Mouse (Mus musculus): ENCODE measurements around the gene Car10. TPM values are rescaled to one million over a fixed set of nuclear protein-coding genes. Genes with fewer than 3 reads are reported as not detected.

Gene Car10
- polyA plus RNA-seq, 1 experiment from 2014 or later, result not detected

DNA sequence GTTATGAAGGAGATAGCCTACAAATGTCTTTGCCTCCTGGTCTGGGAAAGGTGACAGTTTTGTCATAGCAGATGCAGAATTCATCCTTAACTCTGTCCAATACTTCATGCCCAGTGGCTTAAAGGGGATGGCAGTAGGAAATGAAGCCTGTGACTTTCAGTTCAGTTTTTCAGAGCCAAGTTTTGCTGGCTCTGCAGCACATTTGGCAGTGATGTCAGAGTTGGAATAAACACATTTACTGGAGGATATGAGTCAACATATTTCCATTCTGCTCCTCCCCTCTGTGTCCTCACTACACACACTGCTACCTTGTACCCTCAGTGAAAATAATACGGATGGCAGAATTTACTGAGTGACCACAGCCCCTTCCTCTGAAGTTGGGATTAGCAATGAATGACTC, 11.6 kb downstream of the Car10 start:
- ATAC-seq (replicated peaks; ENCODE audit: low FRiP score, low read depth), result no peak
- H3K9me3 ChIP-seq (replicated peaks; ENCODE audit: low read length), result no peaks in the 10 kb centered on the region
- no peaks in the 10 kb centered on the region for H3K27me3 ChIP-seq (ENCODE audit: insufficient read depth, low read length)
- DNase-seq (ENCODE audit: low spot score), result no peak
- TF ChIP-seq CTCF (IDR thresholded peaks at IDR 0.05; ENCODE audit: low read depth), result no peak
- no peaks in the 10 kb centered on the region for H3K36me3 ChIP-seq (ENCODE audit: insufficient read depth, low read length)
- no peak overlapping the region for H3K4me2 ChIP-seq (ENCODE audit: low read length)
- H3K9ac ChIP-seq (ENCODE audit: low read depth, low read length), result no peak overlapping the region
- H3K4me1 ChIP-seq (replicated peaks; ENCODE audit: insufficient read depth, low read length), result no peaks in the 10 kb centered on the region
- no peak overlapping the region for H3K27ac ChIP-seq
- H3K4me3 ChIP-seq (replicated peaks; ENCODE audit: low read depth, low read length), result no peak overlapping the region
- WGBS, result 75% methylated on average over 1 of the region's 1 CpGs

DNA sequence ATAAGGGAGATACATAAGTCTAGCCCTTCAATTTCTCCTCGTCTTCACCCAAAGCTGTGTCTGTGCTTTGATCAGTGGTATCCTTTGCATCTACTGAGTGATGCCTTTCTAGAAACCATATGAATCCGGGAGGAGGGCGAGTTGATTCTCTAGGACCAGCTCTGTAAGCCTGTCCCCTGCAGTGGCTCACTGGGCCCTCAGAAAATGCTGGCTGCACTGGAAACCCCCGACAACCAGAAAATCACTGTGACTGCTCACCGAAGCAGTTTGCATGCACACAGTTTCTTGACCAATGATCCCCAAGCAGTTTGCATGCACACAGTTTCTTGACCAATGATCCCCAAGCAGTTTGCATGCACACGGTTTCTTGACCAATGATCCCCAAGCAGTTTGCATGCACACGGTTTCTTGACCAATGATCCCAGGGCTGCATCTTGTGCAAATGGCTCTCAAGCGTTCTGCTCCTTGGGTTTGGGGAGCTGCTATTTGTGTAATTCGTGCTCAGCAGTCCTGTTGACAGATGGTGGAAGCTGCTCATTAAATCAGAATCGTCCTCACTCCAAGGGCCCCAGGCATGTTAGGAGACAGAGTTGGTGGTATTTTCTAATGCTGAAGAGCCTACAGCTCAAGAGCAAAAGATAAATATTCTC, 23.1 kb downstream of the Car10 start:
- no peak for DNase-seq (ENCODE audit: low spot score)
- Histone ChIP-seq H3K4me1 (replicated peaks; ENCODE audit: insufficient read depth, low read length) (no peaks in the 10 kb centered on the region), H3K9ac (ENCODE audit: low read depth, low read length) (no peak overlapping the region), H3K4me2 (ENCODE audit: low read length) (no peak overlapping the region), H3K27me3 (ENCODE audit: insufficient read depth, low read length) (no peaks in the 10 kb centered on the region), H3K9me3 (replicated peaks; ENCODE audit: low read length) (no peaks in the 10 kb centered on the region), H3K27ac (no peak overlapping the region), H3K4me3 (replicated peaks; ENCODE audit: low read depth, low read length) (no peak overlapping the region), H3K36me3 (ENCODE audit: insufficient read depth, low read length) (no peaks in the 10 kb centered on the region)
- WGBS, result 77% methylated on average over 10 of the region's 10 CpGs
- no peak for TF ChIP-seq CTCF (IDR thresholded peaks at IDR 0.05; ENCODE audit: low read depth)
- ATAC-seq (replicated peaks; ENCODE audit: low FRiP score, low read depth), result no peak

DNA sequence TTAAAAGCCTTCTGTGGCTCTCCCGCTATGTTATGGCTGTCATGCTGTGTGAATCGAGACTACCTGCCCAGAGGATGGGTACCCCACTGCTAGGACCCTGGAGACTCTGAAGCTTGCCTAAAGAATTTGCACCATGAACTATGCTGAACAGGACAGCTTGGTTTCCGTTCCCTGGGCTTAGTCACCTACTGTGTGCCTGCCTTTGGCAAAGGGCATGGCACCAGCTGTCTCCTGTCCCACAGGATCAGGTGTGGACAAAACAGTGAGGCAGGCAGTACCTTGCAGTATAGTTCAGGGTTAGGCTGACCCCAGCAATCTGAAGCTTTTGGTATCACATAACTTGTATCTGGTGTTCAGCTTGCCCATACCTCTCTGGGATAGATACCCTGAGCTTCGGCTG, 25.9 kb downstream of the Car10 start:
- Histone ChIP-seq H3K4me3 (replicated peaks; ENCODE audit: low read depth, low read length) (no peak overlapping the region), H3K27me3 (ENCODE audit: insufficient read depth, low read length) (no peaks in the 10 kb centered on the region), H3K9me3 (replicated peaks; ENCODE audit: low read length) (no peaks in the 10 kb centered on the region), H3K9ac (ENCODE audit: low read depth, low read length) (no peak overlapping the region), H3K4me1 (replicated peaks; ENCODE audit: insufficient read depth, low read length) (no peaks in the 10 kb centered on the region), H3K4me2 (ENCODE audit: low read length) (no peak overlapping the region), H3K27ac (no peak overlapping the region), H3K36me3 (ENCODE audit: insufficient read depth, low read length) (no peaks in the 10 kb centered on the region)
- ATAC-seq (replicated peaks; ENCODE audit: low FRiP score, low read depth) (no peak), DNase-seq (ENCODE audit: low spot score) (no peak)
- no peak for TF ChIP-seq CTCF (IDR thresholded peaks at IDR 0.05; ENCODE audit: low read depth)
- WGBS, result 78% methylated on average over 4 of the region's 4 CpGs

DNA sequence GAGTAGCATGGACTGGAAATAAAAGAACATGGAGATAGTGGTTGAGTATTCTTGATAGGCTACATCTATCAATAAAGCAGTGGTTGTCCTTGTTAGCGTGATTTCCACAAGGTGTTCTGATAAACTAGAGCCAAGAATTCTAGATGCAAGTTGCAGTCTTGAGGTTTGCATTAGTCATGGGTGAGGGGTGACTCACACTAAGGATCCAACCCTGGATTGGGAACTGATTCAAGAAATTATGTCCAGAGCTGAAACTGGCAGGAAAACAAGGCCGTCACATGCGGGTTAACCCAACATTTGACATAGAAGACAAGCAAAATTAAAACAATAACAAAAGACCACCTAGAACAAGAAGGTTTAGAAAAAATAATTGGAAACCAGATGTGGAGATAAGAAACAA, 28.6 kb downstream of the Car10 start:
- Histone ChIP-seq H3K27ac (no peak overlapping the region), H3K27me3 (ENCODE audit: insufficient read depth, low read length) (no peaks in the 10 kb centered on the region), H3K9ac (ENCODE audit: low read depth, low read length) (no peak overlapping the region), H3K4me1 (replicated peaks; ENCODE audit: insufficient read depth, low read length) (no peaks in the 10 kb centered on the region), H3K4me2 (ENCODE audit: low read length) (no peak overlapping the region), H3K36me3 (ENCODE audit: insufficient read depth, low read length) (no peaks in the 10 kb centered on the region), H3K9me3 (replicated peaks; ENCODE audit: low read length) (no peaks in the 10 kb centered on the region), H3K4me3 (replicated peaks; ENCODE audit: low read depth, low read length) (no peak overlapping the region)
- WGBS, result 82% methylated on average over 3 of the region's 3 CpGs
- ATAC-seq (replicated peaks; ENCODE audit: low FRiP score, low read depth), result no peak
- TF ChIP-seq CTCF (IDR thresholded peaks at IDR 0.05; ENCODE audit: low read depth), result no peak
- no peak for DNase-seq (ENCODE audit: low spot score)

DNA sequence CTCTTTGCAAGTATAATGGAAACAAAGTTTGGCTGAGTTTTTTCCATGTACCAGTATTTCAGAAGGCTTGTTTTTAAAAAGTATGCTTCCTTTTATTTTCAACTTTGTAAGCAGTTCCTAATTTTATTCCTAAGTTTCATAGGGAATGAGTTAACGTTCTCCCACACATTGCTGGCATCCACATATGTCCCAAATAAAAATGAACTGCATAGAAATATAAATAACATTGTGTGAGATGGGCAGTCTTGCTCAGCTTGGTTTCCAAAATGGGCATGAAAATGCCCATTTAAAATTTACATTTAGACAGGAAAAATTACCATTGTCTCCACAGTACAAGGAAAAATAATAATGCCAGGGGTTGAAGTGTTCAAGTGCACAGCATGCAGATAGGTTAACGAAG, 30.7 kb downstream of the Car10 start:
- no peaks in the 10 kb centered on the region for H3K36me3 ChIP-seq (ENCODE audit: insufficient read depth, low read length)
- no peaks in the 10 kb centered on the region for H3K27me3 ChIP-seq (ENCODE audit: insufficient read depth, low read length)
- DNase-seq (ENCODE audit: low spot score), result no peak
- WGBS, result 67% methylated on average over 2 of the region's 2 CpGs
- no peaks in the 10 kb centered on the region for H3K9me3 ChIP-seq (replicated peaks; ENCODE audit: low read length)
- ATAC-seq (replicated peaks; ENCODE audit: low FRiP score, low read depth), result no peak
- no peak overlapping the region for H3K4me2 ChIP-seq (ENCODE audit: low read length)
- H3K4me3 ChIP-seq (replicated peaks; ENCODE audit: low read depth, low read length), result no peak overlapping the region
- no peak overlapping the region for H3K9ac ChIP-seq (ENCODE audit: low read depth, low read length)
- H3K27ac ChIP-seq, result no peak overlapping the region
- no peaks in the 10 kb centered on the region for H3K4me1 ChIP-seq (replicated peaks; ENCODE audit: insufficient read depth, low read length)
- TF ChIP-seq CTCF (IDR thresholded peaks at IDR 0.05; ENCODE audit: low read depth), result no peak

DNA sequence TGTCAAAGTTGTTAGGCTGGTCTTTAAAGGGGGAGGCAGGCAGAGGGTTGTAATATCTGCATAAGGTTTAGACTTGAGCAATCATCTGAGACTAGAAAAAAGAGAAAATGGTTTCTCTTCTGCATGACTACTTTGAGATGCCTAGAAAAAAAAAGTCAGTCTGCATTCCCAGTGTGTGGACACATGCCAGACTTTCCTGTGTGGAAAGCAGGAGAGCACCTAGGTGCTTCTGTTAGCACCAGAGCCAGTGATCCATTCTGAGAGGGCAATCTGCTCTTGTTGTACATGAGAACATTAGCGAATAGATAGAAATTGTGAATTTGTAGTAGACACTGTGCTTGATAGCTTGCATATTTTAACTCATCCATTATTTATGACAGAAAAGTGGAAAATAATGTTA, 40.0 kb downstream of the Car10 start:
- no peak for TF ChIP-seq CTCF (IDR thresholded peaks at IDR 0.05; ENCODE audit: low read depth)
- 79% methylated on average over 1 of the region's 1 CpGs for WGBS
- no peak overlapping the region for H3K9ac ChIP-seq (ENCODE audit: low read depth, low read length)
- H3K9me3 ChIP-seq (replicated peaks; ENCODE audit: low read length), result no peaks in the 10 kb centered on the region
- no peak overlapping the region for H3K4me3 ChIP-seq (replicated peaks; ENCODE audit: low read depth, low read length)
- no peaks in the 10 kb centered on the region for H3K36me3 ChIP-seq (ENCODE audit: insufficient read depth, low read length)
- no peak overlapping the region for H3K27ac ChIP-seq
- ATAC-seq (replicated peaks; ENCODE audit: low FRiP score, low read depth), result no peak
- H3K27me3 ChIP-seq (ENCODE audit: insufficient read depth, low read length), result no peaks in the 10 kb centered on the region
- no peak overlapping the region for H3K4me2 ChIP-seq (ENCODE audit: low read length)
- H3K4me1 ChIP-seq (replicated peaks; ENCODE audit: insufficient read depth, low read length), result no peaks in the 10 kb centered on the region
- DNase-seq (ENCODE audit: low spot score), result no peak

DNA sequence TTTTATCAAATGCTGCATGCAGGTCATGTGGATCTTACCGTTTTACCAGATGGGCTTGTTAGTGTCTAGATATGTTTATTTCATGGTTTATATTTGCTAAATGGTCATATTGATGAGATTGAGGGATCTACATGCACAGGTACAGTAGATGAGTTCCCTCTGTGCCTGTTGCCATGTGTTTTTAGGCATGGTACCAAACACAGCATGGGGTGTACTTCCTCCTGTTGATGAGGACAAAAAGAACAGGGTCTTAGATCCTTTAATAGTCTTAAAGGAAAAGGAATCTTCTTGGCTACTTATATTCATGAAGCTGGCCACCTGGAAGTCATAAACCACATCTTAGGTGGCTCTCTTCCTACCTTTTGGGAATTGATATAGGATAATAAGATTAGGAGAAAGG, 43.9 kb downstream of the Car10 start:
- Histone ChIP-seq H3K4me3 (replicated peaks; ENCODE audit: low read depth, low read length) (no peak overlapping the region), H3K27ac (no peak overlapping the region), H3K9me3 (replicated peaks; ENCODE audit: low read length) (no peaks in the 10 kb centered on the region), H3K4me2 (ENCODE audit: low read length) (no peak overlapping the region), H3K36me3 (ENCODE audit: insufficient read depth, low read length) (no peaks in the 10 kb centered on the region), H3K27me3 (ENCODE audit: insufficient read depth, low read length) (no peaks in the 10 kb centered on the region), H3K9ac (ENCODE audit: low read depth, low read length) (no peak overlapping the region), H3K4me1 (replicated peaks; ENCODE audit: insufficient read depth, low read length) (no peaks in the 10 kb centered on the region)
- 89% methylated on average over 1 of the region's 1 CpGs for WGBS
- TF ChIP-seq CTCF (IDR thresholded peaks at IDR 0.05; ENCODE audit: low read depth), result no peak
- ATAC-seq (replicated peaks; ENCODE audit: low FRiP score, low read depth) (no peak), DNase-seq (ENCODE audit: low spot score) (no peak)

Measured in kidney, postnatal 0 days (tissue).